Mouse (Mus musculus): ENCODE measurements at regions not wholly inside any gene's neighbourhood (a gene's known extent, or its start where the extent isn't known, plus 50 kb on each side); places are given as distances from the start of the nearest gene placed in this dataset.

- DNase-seq: no peak
These were observed 71.7 kb downstream of the Zfp945 start for GRCm38 (mm10) chr17:22795213-22795612.

DNA sequence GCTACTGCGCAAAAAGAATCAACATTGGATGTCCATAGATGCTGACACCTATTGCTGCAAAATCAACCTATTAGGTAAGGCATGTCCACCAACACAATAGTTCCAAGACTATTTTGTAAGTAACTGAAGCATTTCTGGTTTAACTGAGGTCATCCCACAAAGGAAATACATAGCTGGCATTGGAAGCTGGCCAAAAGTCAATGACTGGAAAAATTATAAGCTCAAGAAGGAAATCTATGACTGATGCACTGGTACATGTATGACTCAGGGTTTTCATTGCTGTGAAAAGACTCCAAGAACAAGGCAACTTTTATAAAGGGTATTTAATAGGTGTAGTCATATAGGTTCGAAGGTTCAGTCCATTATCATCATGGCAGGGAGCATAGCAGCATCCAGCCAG, 82.5 kb downstream of the Zfp945 start:
- no peak for DNase-seq

DNA sequence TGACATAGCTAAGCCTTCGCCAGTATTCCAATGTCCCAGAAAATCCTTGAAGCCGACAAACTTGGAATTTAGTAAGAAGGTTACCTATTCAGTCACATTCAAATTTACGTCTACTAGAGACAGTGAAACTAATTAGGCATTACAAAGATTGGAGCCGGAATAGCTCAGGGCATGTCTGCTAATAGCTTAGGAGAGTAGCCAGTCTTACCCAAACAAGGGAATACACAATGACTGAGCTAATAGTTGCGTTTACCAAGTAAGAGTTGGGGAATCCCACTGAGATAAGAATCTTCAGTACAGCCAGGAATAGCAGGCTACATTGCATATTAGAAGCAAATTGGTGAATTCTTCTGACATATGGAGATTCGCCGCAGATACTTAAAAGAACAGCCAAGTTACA, 121.2 kb downstream of the Zfp945 start:
- DNase-seq: no peak

DNA sequence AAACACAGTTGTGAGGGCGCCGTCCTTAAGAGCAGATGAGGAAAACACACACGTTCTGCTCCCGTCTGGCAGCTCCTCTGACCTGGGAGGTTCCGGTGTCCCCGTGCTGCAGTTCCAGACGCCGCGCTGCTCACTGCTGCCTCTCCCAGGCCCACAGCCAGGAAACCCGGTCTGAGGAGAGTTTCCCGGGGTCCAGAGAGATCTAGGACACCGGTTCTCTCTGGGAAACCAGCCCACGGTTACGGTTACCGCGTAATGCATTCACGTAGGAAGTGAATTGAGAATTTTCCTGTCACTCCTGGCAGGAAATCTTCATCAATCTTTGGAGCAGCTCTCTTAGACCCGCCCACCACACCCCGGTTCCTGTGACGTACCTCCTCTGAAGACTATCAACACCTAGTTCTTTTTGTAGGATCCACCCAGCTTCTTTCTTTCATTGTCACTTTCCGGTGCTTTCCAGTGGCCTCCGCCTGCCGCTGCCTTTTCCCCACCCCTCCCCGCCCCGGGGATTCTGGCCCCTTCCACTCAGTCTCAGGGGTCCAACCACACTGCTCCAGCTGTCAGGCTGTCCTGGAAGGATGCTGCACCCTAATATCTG, 127.3 kb downstream of the Zfp945 start:
- DNase-seq: peak; percentile 32

DNA sequence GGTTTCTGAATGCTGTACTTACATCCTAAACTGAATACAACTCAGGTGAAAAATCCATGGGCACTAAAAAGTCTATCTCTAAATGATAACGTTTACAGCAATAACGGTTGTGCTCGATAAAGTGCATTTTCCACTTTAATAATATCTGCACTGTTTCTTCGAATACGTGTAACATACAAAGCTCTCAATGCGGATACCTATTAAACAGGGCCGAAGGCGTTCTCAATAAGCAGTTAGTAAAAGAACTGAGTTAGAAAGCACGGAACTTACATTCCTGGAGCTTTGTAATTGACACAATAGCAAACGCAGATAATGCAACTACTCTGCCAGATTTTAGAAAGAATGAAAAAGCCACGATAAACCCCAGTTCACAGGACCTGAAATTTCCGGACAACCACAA, 127.8 kb downstream of the Zfp945 start:
- DNase-seq: no peak

DNA sequence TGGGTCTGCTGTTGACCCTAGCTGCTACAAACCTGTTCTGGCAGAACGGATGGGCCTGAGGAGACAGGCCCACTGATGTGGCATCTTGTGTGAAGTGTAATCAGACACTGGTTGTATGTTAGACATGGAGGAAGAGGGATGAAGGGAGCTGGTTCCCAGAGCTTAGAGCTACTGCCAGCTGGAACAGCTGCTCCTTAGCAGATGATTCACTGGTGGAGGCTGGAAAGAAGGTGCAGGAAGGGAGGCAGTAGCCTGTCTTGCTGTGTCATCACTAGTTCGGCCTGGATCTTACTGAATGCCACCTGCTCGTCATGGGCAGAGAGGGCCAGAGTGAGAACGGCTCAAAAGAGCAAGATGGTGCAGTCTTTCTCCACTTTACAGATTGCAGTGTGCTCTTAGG, 130.6 kb downstream of the Zfp945 start:
- no peak for DNase-seq

All from gastrocnemius, postnatal 25 days (tissue).